Mouse (Mus musculus) limb, embryonic 11.5 days (tissue): ENCODE data around the gene Dnajb6. TPM values are rescaled to one million over a fixed set of nuclear protein-coding genes. Genes with fewer than 3 reads are reported as not detected.

Experiments
- ATAC-seq: fragments of 200-750 bp; cut with Nextera tagmentation; 2 replicates; pipeline ENCODE4 v1.8.0; 2017; ENCODE audit warnings: low read depth; ENCODE audit not compliant: insufficient number of reproducible peaks, low FRiP score, low TSS enrichment
- DNase-seq: peaks from one replicate; pipeline ENCODE4 v3.0.0-alpha.2; 2015; ENCODE audit warnings: low spot score
- H3K27ac ChIP-seq: fragments of 300-500 bp; sonication (generic); replicated peaks from 2 replicates; pipeline ENCODE4 v1.5.1; 2014; ENCODE audit warnings: low read depth, mild to moderate bottlenecking, low read length
- H3K27me3 ChIP-seq: fragments of 300-500 bp; sonication (generic); 2 replicates; pipeline ENCODE4 v1.6.1; 2014; ENCODE audit warnings: mild to moderate bottlenecking, low read length, mixed read lengths; ENCODE audit not compliant: control insufficient read depth, insufficient read depth
- H3K36me3 ChIP-seq: fragments of 300-500 bp; sonication (generic); 2 replicates; pipeline ENCODE4 v1.6.1; 2014; ENCODE audit warnings: mild to moderate bottlenecking, low read length, moderate library complexity, mixed read lengths; ENCODE audit not compliant: control insufficient read depth, insufficient read depth
- H3K4me1 ChIP-seq: fragments of 300-500 bp; sonication (generic); 2 replicates; pipeline ENCODE4 v1.6.1; 2014; ENCODE audit warnings: low read length, mixed read lengths; ENCODE audit not compliant: control insufficient read depth, insufficient read depth
- H3K4me2 ChIP-seq: fragments of 300-500 bp; sonication (generic); 2 replicates; pipeline ENCODE4 v1.6.1; 2014; ENCODE audit warnings: low read depth, mild to moderate bottlenecking, moderate library complexity; ENCODE audit not compliant: severe bottlenecking
- H3K4me3 ChIP-seq: fragments of 300-500 bp; sonication (generic); 2 replicates; pipeline ENCODE4 v1.5.1; 2014; ENCODE audit warnings: low read depth, low read length
- H3K9ac ChIP-seq: fragments of 300-500 bp; sonication (generic); 2 replicates; pipeline ENCODE4 v1.6.1; 2014; ENCODE audit warnings: mild to moderate bottlenecking, low read length
- H3K9me3 ChIP-seq: fragments of 300-500 bp; sonication (generic); 2 replicates; pipeline ENCODE4 v1.6.1; 2016; ENCODE audit warnings: low read length; ENCODE audit not compliant: control insufficient read depth
- WGBS: fragments of 180-500 bp; shearing (Covaris S2); extraction: QIAGEN DNeasy Blood & Tissue Kit; methylation state at CpG from one replicate; pipeline ENCODE4 v1.1.7; 2014; 5-methylcytosine and 5-hydroxymethylcytosine counted together
- polyA plus RNA-seq: library from polyadenylated mRNA; unstranded; fragments of >200 nt; fragmentation: Nextera tagmentation; extraction: Ambion mirVana; gene quantifications from 2 replicates; pipeline ENCODE4 v1.2.1, GENCODE M21; 2014

The Dnajb6 gene
- polyA plus RNA-seq, 1 experiment from 2014 or later, result 200 TPM

DNA sequence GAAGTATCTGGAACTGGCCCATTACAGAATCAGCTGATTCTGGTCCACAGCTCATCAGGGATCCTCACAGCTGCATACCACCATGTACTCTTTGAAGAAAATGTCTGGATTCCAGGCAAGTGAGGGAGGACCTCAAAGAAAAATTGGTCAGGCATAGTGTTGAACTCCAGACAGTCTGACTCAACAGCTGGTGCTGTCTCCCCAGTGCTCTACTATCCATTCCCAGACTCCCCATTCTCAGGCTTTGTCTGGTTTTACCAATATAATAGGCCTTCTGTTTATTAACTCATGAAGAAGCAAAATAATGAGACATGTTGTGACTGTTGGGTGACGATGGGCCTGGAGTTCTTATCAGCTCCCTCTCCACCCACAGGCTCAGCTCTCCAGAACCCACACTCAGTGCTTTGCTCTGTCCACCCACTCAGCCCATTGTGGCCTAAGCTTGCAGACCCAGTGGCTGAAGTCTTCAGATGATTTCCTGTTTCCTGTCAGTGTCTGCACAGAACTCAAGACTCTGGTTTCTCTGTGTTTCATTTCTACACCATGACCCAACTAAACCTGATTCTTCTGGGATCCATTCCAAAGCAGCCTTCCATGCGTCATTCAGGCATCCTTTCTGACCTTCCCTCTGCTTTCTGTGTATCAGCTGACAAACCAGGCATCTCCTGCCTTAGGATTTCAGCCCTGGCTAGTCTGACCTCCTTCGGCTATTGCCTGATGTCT, 107.1 kb downstream of the Dnajb6 start:
- no peak for ATAC-seq
- Histone ChIP-seq H3K4me2 (no peak overlapping the region), H3K9me3 (no peaks in the 10 kb centered on the region), H3K9ac (no peak overlapping the region), H3K4me3 (no peak overlapping the region), H3K27ac (no peak overlapping the region), H3K27me3 (no peaks in the 10 kb centered on the region), H3K36me3 (no peaks in the 10 kb centered on the region), H3K4me1 (no peaks in the 10 kb centered on the region)
- DNase-seq, result no peak
- 81% methylated on average over 3 of the region's 3 CpGs for WGBS

DNA sequence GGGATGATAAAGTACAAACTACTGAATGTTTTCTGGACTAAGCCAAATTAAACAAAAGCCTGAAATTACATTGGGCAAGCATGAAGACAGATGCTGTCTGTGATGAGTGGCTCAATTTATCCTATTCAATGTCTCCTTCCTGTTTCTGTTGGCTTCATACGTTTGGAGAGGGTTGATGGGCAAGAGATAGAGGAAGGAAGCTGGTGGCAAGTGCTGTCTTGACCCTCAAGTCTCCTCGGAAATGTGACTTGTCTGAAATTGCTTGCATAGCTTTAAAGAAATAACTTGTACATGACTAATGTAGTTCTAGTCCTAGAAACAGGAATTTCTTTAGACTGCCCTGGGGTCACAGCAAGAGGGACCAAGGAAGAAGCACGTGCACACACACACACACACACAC, 109.5 kb downstream of the Dnajb6 start:
- H3K27me3 ChIP-seq, result no peaks in the 10 kb centered on the region
- 66% methylated on average over 3 of the region's 3 CpGs for WGBS
- H3K4me1 ChIP-seq, result no peaks in the 10 kb centered on the region
- H3K27ac ChIP-seq, result no peak overlapping the region
- H3K9ac ChIP-seq, result no peak overlapping the region
- no peak overlapping the region for H3K4me2 ChIP-seq
- no peak for ATAC-seq
- no peaks in the 10 kb centered on the region for H3K36me3 ChIP-seq
- DNase-seq, result no peak
- H3K9me3 ChIP-seq, result no peaks in the 10 kb centered on the region
- H3K4me3 ChIP-seq, result no peak overlapping the region

DNA sequence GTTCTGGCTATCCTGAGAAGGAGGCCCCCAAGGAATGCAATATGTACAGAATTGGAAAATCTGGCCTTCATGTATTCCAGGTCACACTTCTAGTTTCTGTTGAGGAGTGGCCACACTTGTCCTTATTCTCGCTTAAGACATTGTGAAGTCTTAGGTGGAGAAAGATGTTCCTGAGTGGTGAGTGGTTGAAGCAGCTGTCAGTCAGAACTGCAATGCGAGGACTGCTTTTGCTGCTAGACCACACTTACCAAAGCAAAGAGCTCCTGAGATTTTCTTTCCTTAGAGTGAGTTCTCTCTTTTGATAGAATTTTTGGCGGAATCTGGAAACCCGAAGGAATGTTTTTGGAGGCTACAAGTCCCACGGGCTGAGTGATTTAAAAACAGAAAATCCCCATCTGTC, 112.0 kb downstream of the Dnajb6 start:
- DNase-seq, result no peak
- Histone ChIP-seq H3K4me1 (no peaks in the 10 kb centered on the region), H3K9ac (no peak overlapping the region), H3K36me3 (no peaks in the 10 kb centered on the region), H3K27me3 (no peaks in the 10 kb centered on the region), H3K27ac (no peak overlapping the region), H3K9me3 (no peaks in the 10 kb centered on the region), H3K4me3 (no peak overlapping the region), H3K4me2 (no peak overlapping the region)
- ATAC-seq, result no peak
- 87% methylated on average over 5 of the region's 5 CpGs for WGBS

DNA sequence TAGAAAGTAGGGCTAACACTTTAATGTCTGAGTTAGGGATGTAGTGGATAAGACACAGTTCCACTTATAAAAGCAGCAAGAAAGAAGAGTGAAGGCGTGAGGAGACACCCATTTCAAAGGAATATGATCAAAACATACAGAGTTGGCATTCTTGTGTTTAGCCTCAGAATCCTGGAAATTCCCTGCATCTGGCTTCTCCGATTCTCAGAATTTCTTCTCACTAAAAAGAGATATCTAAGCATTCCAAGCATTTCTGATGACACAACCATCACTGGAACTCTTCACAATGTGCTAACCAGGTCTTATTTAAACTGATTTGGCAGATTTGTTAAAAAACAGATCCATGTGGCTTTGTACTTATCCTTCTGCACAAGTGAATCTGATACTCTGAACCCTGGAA, 112.6 kb downstream of the Dnajb6 start:
- no peak overlapping the region for H3K9ac ChIP-seq
- H3K4me3 ChIP-seq, result no peak overlapping the region
- no peak overlapping the region for H3K4me2 ChIP-seq
- H3K9me3 ChIP-seq, result no peaks in the 10 kb centered on the region
- no peaks in the 10 kb centered on the region for H3K27me3 ChIP-seq
- no peaks in the 10 kb centered on the region for H3K4me1 ChIP-seq
- no peak for ATAC-seq
- 92% methylated on average over 2 of the region's 2 CpGs for WGBS
- no peak for DNase-seq
- no peak overlapping the region for H3K27ac ChIP-seq
- no peaks in the 10 kb centered on the region for H3K36me3 ChIP-seq

DNA sequence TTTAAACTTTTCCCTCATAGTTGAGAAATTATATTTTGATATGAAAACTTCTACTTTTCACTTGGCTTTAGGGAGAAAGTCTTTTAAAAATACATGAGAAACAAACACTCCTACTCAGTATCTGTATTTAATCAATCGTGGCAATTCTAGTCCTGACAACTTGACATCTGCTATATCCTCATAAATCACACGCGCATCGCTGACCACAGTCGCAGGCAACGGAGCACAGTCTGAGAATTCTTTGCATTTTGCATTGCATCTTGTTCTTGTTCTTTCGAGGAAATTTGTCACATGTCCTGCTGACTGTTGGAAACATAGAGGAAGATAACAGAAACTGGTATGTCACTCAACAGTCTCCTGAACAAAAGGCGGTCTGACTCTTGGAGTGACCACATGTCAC, 116.9 kb downstream of the Dnajb6 start:
- Histone ChIP-seq H3K4me3 (no peak overlapping the region), H3K27me3 (no peaks in the 10 kb centered on the region), H3K27ac (no peak overlapping the region), H3K4me1 (no peaks in the 10 kb centered on the region), H3K9ac (no peak overlapping the region), H3K36me3 (no peaks in the 10 kb centered on the region), H3K9me3 (no peaks in the 10 kb centered on the region), H3K4me2 (no peak overlapping the region)
- WGBS, result 76% methylated on average over 8 of the region's 8 CpGs
- no peak for DNase-seq
- ATAC-seq, result no peak

DNA sequence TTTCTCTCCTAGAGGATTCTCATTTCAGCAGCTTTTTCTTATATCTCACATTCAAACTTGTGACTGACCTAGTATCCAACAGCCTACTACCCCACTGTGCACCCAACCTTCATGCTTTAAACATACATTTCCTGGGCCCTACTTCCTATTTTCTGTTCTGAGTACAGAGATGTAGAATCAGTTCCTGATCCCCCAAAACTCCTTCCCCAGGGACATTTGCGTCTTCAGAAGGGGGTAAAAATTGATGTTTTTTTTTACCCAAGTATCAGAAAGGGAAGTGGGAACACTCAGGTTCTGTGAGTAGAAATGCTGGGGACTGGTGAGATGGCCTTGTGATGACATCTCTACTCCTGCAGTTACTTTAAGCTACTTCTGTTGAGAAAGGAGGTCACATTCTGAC, 117.5 kb downstream of the Dnajb6 start:
- no peak overlapping the region for H3K4me3 ChIP-seq
- ATAC-seq (no peak), DNase-seq (no peak)
- no peak overlapping the region for H3K4me2 ChIP-seq
- 84% methylated on average over 1 of the region's 1 CpGs for WGBS
- no peaks in the 10 kb centered on the region for H3K4me1 ChIP-seq
- H3K9ac ChIP-seq, result no peak overlapping the region
- H3K27me3 ChIP-seq, result no peaks in the 10 kb centered on the region
- no peak overlapping the region for H3K27ac ChIP-seq
- H3K36me3 ChIP-seq, result no peaks in the 10 kb centered on the region
- H3K9me3 ChIP-seq, result no peaks in the 10 kb centered on the region

DNA sequence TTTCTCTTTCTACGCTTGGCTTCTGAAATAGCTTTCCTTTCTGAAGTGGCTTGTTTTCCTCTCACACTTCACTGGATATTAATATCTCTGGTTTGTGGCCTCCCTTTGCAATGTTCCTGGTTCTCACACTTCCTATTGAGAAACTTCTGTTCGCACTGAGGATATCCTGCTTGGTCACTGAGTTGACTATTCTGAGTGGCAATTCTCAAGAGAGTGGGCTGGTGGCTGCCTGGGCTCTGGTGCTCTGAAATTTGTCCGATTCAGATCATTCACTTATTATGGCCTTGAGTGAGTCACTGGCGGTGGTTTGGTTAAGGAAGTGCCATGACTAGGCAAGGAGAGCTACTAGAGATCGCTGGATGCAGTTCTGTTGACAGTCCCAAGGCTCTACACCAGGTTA, 118.9 kb downstream of the Dnajb6 start:
- H3K4me3 ChIP-seq, result no peak overlapping the region
- no peaks in the 10 kb centered on the region for H3K4me1 ChIP-seq
- no peak overlapping the region for H3K4me2 ChIP-seq
- H3K27ac ChIP-seq, result no peak overlapping the region
- H3K27me3 ChIP-seq, result no peaks in the 10 kb centered on the region
- H3K9me3 ChIP-seq, result no peaks in the 10 kb centered on the region
- DNase-seq (no peak), ATAC-seq (no peak)
- 81% methylated on average over 5 of the region's 5 CpGs for WGBS
- no peak overlapping the region for H3K9ac ChIP-seq
- no peaks in the 10 kb centered on the region for H3K36me3 ChIP-seq

DNA sequence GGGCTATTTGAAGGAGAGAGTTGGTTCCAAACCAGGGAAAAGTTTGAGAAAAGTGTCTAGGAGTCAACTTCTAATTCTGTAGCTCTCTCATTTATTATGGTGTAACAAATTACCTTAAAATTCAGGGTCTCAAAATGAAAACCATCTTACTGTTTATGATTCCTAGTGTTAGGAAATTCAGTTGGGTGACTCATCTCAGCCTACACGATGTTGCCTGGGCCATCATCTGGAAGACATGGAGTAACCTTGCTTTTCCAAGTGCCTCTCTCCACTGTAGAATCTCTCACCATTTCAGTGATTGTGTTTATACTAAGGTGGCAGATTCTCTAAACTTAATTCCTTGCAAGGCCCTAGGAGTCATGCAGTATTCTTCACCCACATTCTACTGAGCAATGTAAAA, 119.5 kb downstream of the Dnajb6 start:
- Histone ChIP-seq H3K27me3 (no peaks in the 10 kb centered on the region), H3K4me3 (no peak overlapping the region), H3K4me2 (no peak overlapping the region), H3K36me3 (no peaks in the 10 kb centered on the region), H3K27ac (no peak overlapping the region), H3K4me1 (no peaks in the 10 kb centered on the region), H3K9ac (no peak overlapping the region), H3K9me3 (no peaks in the 10 kb centered on the region)
- ATAC-seq (no peak), DNase-seq (no peak)
- 81% methylated on average over 1 of the region's 1 CpGs for WGBS

DNA sequence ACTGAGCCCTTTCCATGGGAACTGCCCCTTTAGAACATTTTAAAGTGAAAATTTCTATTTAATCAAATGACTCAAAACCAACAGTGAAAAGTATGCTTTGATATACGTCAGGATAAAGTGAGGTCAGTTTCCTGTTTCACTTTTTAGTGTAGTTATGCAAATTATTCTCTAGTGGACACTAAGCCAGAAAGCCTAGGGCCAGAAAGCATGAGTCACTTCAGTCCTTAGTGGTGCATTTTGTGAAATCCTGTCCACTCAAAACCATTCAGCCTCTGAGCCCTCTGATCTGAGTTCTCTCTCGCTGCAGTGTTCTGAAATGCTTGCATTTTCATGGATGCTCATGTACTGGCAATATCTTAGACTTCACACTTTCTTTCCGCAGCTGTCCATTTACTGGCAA, 126.0 kb downstream of the Dnajb6 start:
- no peak for DNase-seq
- no peak for ATAC-seq
- 82% methylated on average over 3 of the region's 3 CpGs for WGBS
- H3K4me2 ChIP-seq, result no peak overlapping the region
- H3K4me3 ChIP-seq, result no peak overlapping the region
- no peak overlapping the region for H3K27ac ChIP-seq
- H3K27me3 ChIP-seq, result no peaks in the 10 kb centered on the region
- no peaks in the 10 kb centered on the region for H3K9me3 ChIP-seq
- no peaks in the 10 kb centered on the region for H3K4me1 ChIP-seq
- H3K9ac ChIP-seq, result no peak overlapping the region
- no peaks in the 10 kb centered on the region for H3K36me3 ChIP-seq
